Mouse (Mus musculus) CD4-positive helper T cell, adult 2 months (primary cell): ENCODE measurements at regions not wholly inside any gene's neighbourhood (a gene's known extent, or its start where the extent isn't known, plus 50 kb on each side); places are given as distances from the start of the nearest gene placed in this dataset.

ENCODE experiments used
- DNase-seq: peaks from one replicate; pipeline ENCODE4 v3.0.0-alpha.2; 2012; ENCODE audit warnings: low read depth, missing footprints, low spot score

DNA sequence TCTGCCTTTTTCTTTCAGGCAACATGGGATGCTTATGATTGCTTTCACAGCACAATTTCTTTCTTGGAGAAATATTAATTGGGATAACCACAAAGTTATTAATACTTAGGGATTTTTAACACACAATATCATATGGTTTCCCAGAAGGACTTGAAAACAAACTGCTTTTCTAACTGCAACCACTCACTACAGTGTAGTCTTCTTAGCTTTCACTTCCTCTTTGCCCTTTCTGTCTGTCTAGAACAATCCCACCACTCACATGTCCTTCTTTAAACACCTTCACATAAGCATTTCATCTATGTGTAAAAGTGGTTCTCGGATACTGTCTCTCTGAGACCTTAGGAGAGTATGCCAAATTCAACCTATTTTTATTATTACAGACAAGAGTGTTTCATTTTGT, 204.3 kb downstream of the C1d start:
- DNase-seq, result no peak

DNA sequence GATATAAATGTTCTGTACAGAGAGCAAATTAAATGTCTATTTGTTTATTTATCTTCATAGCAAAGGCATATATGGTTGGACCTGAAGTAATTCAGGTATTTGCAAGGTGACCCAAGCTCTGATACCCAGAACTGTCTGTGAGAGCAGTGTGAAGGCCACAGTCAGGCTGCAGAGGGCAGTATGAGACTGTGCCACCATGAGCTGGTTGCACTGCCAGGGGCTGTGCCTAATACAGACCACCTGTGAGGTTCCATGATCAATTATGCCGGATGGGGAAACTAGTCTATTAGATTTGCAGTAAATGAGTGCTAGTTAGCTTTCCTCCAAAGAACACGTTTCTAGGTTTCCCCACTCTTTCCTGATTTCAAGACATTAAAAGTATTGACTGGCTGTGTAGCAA, 207.5 kb downstream of the C1d start:
- DNase-seq, result no peak

DNA sequence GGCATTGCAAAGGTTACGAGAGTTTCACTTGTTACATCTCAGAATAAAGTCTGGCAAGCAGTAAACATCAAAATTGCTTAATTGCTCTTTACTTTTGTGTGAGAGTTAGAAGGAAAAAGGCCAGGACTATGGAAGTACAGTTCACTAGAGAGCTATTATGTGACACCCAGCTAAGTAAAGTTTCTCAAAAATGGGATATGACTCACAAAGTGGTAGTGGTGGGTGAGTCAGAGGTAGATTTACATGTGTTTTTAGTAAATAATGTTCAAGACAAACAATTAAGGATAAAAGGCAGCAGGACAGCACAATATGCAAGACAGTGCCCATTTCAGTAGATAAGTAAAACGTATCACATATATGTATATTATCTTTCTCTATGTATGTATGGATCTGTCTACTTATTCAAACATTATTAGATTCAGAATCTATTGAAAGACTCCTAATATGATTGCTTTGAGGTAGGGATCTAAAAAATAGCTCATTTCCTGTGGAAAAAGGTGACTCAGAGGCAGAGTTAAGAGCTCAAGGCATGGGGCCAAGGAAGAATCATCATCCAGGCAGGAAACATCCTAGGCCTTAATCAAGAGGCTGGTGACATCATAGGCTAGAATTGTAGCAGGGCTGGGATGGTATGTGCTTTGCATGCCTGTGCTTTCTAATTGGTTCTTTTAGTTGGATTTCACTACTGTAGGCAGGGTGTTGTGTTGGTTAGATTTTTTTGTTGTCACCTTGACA, 211.2 kb downstream of the C1d start:
- DNase-seq, result no peak

DNA sequence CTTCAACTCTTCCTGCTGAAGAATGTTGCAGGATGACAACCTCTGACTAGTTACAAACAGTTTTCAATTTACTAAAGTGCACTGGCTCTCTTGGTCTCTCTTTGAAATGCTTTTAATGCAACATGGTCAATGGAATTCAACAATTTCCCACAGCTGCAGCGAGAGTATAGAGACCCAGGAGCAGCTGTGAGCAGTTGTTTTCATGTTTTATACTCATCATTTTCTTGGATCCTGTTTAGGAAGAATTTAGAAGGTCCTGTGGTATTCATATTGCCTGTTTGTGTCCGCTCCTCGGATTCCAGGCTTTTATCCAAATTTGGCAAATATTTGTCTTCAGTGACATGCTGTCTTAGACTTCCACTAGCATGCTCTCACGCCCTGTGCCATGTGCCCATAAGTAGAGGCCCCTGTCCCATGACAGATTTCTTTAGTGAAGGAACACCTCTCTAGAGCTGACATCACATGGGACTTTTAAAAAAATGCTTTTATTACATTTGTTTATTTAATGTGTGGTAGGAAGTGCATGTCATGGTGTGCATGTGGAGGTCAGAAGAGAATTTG, 224.1 kb downstream of the C1d start:
- no peak for DNase-seq

DNA sequence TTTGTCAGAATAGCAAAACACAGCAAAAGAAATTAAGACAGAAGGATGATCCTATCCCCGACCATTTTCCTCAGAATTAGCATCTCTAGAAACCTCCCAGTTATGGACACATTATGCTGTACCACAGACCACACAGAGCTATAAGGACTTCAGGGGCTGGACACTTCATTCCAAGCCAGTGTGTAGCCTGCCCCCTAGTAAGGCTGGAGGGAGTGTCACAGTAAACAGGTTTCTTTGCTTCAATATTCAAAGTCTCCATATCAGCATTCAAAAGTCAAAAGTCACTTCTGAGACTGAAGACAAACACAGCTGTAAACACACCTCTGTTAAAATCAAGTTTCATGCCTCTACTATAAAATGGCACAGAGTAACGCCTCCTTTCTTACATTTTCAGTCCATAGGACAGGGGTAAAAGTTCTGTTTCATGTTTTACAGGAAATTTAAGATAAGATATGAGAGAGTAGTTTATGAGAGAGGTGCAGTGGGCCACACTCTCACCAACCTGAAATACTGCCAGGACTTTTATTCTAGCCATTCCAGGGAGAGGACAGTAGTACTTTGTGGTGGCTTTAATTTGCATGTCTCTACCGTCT, 226.6 kb downstream of the C1d start:
- DNase-seq, result no peak

DNA sequence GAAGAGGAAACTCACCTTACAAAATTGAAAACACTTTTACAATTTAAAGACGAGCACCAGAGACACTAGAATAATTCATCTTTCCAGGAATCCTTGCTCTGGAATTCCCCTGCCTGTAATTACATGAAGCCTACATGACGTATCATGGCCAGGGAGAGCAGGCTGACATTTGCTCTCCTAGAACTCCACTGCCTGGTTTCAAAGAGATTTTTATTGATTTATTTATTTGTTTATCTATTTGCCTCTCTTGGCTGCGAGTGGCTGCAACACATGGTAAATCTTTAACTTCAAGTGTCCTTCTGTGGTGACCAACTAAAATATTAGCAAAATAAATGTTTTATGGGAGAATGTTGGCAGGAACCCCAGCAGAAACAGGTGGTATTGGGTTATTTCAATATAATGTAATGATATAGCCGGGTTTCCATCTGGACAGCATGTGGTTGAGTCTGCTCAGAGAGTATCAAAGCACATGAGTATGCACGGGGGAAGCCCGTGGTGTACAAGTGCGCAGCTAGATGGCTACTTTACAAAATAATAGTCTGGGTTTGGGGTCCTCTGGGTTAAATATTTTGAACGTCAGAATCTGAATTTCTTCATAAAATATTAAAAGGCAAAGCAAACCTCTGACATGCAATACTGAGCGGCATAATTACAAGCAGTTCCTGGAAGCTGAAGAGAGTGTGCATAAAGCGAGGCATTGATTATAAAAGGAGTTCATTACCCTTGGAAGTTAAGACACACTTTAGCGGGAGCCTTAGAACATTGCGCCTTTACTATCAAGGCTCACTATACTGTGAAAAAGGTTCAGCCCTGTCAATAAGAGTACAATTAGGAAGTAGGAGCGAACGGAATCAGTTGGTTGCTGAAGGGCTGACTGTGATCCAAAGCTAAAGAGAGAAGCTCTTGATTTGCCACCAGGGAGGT, 244.0 kb downstream of the C1d start:
- DNase-seq, result no peak

DNA sequence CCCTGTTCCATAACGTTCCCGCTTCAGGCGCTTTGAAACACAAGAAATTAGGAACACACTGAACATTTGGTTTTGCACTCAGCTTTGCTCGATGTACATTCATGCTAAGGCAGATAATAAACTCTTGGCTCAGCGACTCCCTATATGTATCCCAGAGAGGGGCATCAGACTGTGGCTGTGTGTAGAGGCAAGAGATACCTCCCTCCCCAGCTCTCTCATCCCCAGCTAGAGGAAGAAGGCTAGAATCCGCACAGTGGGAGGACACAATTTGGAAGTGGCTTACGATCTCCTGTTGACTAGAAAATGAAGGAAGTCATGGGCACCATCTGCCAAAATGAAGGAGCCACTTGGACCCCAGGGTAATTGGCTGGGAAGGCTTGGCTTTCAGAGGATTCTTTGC, 244.7 kb downstream of the C1d start:
- no peak for DNase-seq

DNA sequence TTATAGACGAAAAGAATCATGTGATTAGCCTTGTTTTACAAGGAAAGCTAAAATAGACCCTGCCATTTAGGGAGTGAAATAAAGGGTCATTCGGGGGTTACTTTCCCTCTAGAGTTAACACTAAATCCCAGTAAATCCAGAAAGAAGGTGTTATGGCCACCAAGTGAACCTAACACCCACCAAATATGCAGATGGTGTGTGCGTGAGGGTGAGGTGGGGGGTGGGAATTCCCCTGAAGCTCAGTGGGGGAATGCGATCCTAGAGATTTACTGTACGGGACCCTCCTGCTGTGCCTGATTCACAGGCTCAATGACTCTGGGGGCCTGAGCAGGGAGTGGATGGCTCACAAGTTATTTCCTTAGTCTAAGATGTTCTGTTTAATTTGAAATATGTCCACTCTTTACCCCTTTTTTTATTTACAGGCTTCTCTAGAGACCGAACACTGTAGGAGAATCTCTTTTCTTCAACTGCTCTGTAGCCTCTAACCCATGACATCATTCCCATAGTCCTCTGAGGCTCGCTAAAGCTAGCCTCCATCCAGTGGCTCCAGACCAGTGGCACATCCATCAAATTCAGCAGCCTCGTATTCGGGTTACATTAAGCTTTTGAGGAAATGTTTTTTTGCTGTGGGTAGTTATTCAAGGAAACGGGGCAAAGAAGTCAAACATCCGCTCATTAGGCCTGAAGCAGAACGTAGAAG, 265.0 kb downstream of the C1d start:
- DNase-seq, result no peak

DNA sequence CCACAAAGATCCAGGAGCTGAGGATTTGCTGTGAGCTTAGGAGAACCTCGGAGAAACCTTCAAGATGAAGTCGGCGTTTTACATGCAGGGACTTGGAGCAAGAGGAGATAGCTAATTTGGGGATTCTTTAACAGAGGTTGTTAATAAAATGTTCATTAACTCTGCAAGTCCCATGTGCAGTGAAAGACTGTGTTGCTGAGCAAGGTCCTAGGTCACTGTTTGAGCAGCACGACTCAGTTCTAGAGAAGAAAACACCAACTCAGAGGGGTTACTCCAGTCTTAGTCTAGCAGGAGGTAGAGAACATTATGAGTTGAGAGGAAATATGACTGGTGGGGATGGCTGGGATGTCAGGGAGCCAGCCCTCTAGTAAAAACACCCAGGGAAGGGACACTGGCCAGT, 265.9 kb downstream of the C1d start:
- no peak for DNase-seq

DNA sequence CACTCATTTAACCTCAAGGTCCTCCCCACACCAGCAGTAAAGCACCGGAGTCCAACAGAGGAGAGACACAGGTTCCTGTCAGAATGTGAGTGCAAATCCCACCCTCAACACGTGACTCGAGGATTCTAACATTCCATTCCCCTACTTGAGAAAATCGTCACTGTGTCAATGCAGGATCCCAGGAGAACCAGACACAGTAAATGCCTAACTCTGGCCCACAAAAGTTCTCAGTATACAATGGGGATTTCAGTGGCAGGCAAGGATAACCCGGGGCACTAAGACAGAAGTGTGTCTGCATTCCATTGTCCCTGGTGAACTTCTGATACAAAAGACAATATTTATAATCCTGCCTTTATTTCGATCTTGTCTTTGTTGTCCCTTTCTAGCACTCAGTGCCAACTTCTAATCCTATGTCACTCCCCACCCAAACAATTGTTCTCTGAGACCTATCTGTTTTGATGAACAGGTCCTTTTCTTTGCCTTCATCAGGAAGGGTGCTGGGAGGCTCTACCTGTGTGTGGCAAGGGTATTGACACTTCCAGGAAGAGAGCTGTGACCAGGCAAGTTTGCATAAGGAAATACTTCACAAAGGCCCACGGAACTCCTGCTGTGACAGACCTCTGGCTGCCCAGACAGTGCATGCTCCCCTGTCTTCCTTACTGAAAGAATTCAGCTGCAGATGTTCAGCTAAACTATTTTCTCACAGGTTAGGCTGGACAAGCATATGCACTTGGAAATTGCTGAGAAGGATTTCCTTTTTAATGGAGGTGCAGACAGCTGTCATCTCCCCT, 267.8 kb downstream of the C1d start:
- DNase-seq, result no peak

DNA sequence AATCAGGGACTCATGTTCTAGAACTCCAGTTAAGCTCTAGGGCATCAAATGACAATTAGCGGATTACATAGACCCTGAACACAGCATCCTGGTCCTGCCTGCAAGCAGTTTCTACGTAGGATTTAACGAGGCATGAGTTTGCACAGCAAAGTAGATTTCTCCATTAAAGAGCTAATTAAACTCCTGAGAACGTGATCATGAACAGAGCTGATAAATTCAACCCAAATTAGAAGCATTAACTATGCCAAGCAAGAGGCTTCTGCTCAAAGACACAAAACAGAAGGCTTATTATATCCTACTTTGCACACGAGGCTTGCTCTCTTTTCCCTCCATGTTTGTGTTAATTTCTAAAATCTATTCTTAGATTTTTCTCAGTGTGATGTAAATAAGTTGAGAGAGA, 269.1 kb downstream of the C1d start:
- no peak for DNase-seq

DNA sequence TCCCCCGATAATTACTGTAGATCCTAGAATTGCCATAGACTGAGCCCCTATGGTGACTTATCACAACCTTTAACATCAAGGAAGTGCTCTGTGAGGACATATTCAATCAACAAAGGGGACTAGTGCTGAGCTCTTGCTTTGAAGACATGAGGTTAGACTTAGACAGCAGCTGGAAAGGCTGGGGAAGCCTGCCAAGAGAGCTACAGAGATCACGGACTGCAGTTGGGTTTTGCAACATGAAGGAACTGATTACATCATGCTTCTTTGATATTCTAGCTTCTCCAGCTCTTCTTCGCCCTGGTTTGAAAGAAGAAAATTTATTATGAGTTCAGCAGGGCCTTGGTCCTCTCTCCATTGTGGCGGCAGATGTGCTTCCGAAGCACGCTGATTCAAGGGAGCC, 271.2 kb downstream of the C1d start:
- DNase-seq, result no peak

DNA sequence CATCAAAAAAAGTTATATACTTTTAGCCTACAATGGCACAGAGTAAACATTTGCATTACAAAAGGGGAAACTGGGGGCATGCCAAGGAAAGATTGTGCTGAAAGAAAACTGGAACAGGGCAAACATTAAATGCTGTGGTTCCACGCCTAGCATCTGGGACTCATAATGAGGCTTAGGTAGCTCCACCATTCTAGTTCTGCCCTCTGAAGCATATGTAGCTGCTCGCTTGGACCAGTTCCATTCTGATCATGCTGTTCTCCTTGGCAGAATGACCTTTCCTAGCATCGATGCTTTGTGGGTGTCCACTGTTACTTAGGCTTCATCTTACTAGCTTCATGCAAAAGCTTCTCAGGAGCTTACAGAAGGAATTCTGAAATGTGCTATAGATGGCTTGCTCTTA, 276.3 kb downstream of the C1d start:
- DNase-seq, result no peak

DNA sequence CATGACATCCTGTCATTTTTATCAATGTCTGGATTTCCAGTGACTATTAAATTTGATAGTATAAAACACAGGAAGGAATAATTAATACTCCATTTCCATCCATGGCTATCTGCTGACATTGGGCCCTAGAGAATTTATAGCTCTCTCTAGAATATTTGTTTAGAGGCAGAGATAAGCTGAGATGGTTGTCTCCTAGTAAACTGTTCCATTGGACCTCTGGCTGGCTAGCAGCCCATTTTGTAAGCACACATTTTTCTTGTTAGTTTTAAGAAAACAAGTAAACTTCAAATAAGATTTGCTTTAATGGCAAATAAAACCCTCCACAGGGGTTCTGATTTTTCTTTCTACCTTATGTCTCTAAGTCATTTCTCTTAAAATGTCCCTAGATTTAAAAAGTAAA, 288.9 kb downstream of the C1d start:
- no peak for DNase-seq

DNA sequence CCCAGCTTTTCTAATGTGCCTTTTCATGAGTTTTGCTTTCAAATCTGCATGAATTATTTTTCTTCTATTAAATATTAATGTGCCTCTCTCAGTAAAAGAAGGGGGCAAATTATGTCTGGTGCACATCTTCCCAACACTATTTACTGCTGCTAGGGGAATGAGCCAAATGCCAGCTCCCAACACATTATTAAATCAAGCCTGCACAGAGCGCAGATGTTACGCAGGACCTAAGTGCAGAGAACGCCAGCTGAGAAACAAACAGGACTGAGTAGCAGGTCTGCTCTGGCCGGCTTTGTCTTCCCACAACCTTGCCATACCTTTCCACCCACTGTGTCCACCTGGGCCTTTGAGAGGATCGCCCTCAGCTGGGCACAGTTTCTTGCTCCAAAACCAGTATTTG, 291.8 kb downstream of the C1d start:
- no peak for DNase-seq

DNA sequence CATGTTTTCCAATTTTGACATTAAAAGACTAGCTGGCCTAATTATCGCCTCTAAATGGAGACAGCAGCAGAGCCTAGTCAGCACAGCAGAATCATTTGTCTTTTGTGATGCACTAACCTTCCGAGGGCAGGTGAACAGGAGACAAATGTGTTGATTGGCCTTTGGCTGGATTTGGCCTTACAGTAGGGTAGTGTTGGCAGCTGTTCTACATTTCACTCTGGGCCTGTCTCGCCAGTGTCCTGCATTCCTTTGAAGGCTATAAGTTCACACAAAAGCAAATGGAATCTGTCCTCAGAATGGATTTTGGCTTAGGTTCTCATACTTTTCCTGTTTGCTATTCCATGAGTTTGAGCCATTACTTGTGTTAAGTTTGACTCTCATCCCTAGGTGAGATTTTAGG, 297.9 kb downstream of the C1d start:
- no peak for DNase-seq

DNA sequence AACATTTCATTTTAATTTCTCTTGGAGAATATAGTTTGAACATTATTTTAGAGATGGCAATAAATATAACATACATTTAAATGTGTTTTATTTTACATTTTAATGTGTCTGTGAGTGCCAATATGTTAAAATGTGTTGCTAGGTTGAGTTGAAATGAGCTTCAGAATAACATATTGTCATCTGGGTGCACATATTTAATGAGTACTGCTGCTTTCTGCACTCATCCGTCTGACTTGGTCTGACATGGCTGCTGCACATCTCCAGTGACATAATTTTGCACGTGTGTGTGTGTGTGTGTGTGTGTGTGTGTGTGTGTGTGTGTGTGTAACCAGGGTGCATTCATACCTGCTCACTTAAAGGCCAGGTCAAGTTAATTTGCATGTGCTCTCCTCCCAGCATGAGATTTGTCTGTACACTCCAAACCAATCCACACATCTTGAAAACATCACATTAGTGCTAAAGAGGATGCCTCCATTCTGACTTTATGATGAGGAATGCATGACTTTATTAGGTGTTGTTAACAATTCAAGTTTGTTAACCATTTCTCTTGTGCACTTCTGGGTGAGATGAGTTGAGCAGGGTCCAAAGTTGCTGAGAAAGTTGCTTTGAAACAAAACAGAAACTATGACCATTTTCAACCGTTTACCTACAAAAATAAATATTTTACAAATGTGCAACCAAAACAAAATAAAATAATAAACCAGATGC, 334.6 kb downstream of the C1d start:
- no peak for DNase-seq

DNA sequence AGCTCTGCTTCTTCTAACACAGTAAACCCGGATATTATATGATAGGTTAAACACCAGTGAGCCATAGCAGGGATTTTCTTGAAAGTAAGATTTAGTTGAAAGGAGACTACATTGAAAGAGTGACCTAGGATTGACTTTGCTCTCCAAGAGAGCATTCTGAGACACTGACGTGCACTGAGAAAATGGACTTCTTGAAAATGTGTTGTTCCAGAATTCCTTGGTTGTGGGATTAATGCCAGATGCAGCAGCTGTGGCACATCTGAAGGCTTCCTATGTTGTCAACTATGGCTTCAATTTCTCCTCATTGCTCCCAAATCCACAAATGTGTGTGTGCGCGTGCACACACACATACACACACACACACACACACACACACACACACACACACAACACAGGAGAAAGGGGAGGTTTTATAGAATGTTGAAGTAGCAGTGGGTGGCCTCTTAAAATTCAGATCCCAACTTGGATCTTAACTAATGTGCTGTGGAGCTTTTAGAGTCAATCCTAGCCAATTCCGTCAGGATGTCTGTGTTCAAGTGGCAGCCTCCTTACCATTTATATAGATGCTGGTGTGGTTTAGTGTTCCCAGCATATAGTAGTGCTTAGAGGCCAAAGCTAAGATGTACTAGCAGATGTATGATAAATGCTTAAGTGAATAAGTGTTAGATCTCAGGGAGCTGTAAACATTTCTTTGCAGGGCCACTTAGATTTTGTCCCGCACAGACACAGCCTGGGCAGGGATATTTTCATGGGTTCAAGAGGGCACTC, 346.5 kb downstream of the C1d start:
- no peak for DNase-seq

DNA sequence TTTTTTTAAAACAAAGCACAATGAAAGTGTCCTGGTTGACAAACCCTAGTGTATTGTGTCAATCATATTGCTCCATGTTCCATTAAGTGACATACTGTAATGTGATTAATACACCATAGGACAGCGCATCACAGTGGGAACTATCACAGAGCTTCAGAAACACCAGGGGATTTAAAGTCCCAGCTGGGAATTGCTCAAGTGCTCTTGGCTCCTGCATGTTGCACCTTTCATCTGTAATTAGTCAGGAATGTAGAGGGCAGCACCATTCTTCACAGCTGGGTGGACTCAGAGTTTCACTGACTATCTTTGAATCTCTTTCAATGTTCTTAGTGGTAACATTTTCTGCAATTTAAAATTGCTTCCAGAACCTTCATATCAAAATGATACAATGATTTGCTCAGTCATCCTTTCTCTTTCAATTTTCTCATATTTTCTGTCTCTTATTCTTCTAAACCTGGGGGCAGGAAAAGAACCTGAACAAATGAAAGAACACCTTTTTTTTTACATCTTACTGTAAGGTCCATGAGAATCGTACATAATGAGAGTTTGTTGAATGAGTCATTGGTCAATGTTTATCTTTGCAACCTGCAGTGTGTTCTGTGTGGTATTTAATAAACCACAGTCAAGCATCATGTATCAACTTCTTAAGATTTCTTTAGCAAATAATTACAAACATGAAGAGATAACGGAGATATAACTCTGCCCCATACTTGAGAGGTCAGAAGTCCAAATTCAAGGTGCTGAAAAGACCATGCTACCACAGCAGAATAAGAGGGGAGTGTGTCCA, 333.0 kb downstream of the Etaa1 start:
- no peak for DNase-seq
